Mouse (Mus musculus) CD4-positive, CD25-positive, alpha-beta regulatory T cell (primary cell): ENCODE data around the gene Mgat1. TPM values are rescaled to one million over a fixed set of nuclear protein-coding genes. Genes with fewer than 3 reads are reported as not detected.

ENCODE experiments used
- polyA plus RNA-seq: library from polyadenylated mRNA; unstranded; fragments of 100-300 nt; shearing (Covaris generic); gene quantifications from one replicate; pipeline ENCODE4 v1.2.1, GENCODE M21; 2017

Gene Mgat1
- 95.9 TPM for polyA plus RNA-seq

GRCm38 (mm10) chr11:49243727-49244594, at the start of gene Mgat1:
TSS of gene Mgat1 (plus strand) at chr11:49244191.

GRCm38 (mm10) chr11:49203129-49203768, 40.7 kb upstream of the Mgat1 start, which contains the start of gene Zfp62:
TSS of gene Zfp62 (plus strand) at chr11:49203292.

GRCm38 (mm10) chr11:49278222-49278621, 34.2 kb downstream of the Mgat1 start, which contains the start of gene Olfr1393:
TSS of gene Olfr1393 (plus strand) at chr11:49278304.

GRCm38 (mm10) chr11:49284982-49285381, 41.0 kb downstream of the Mgat1 start, which contains the start of gene Olfr1392:
TSS of gene Olfr1392 (plus strand) at chr11:49285282.

GRCm38 (mm10) chr11:49304441-49304840, 60.5 kb downstream of the Mgat1 start, which contains the start of gene Olfr10:
TSS of gene Olfr10 (plus strand) at chr11:49304741.

Other genes with a start within 250 kb of the Mgat1 start
- gene 9930111J21Rik2, start 192.9 kb upstream of the Mgat1 start, polyA plus RNA-seq: 116 TPM
- gene Tgtp2, start 180.0 kb upstream of the Mgat1 start, polyA plus RNA-seq: 249 TPM
- gene Ifi47, start 167.6 kb upstream of the Mgat1 start, polyA plus RNA-seq: 436 TPM
- gene Olfr1396, start 129.3 kb upstream of the Mgat1 start, polyA plus RNA-seq: not detected
- gene Olfr1395, start 101.9 kb upstream of the Mgat1 start, polyA plus RNA-seq: not detected
- not detected for gene Olfr1394, start 89.8 kb upstream of the Mgat1 start, polyA plus RNA-seq
- gene Btnl9, start 57.0 kb upstream of the Mgat1 start, polyA plus RNA-seq: not detected
- 59.5 TPM for gene Zfp62, start 40.9 kb upstream of the Mgat1 start, polyA plus RNA-seq
- gene Olfr1393, start 34.1 kb downstream of the Mgat1 start, polyA plus RNA-seq: 0.08 TPM
- gene Olfr1392, start 41.1 kb downstream of the Mgat1 start, polyA plus RNA-seq: not detected
- not detected for gene Olfr10, start 60.5 kb downstream of the Mgat1 start, polyA plus RNA-seq
- gene Olfr1391, start 78.6 kb downstream of the Mgat1 start, polyA plus RNA-seq: not detected
- gene Olfr1390, start 91.0 kb downstream of the Mgat1 start, polyA plus RNA-seq: not detected
- gene Olfr1389, start 178.9 kb downstream of the Mgat1 start, polyA plus RNA-seq: not detected
- 0.06 TPM for gene Olfr1388, start 192.4 kb downstream of the Mgat1 start, polyA plus RNA-seq
- gene Olfr1387, start 211.2 kb downstream of the Mgat1 start, polyA plus RNA-seq: not detected
- not detected for gene Olfr1386, start 220.9 kb downstream of the Mgat1 start, polyA plus RNA-seq
- 0.05 TPM for gene Olfr1385, start 244.9 kb downstream of the Mgat1 start, polyA plus RNA-seq